Mouse (Mus musculus) liver, embryonic 11.5 days (tissue): ENCODE measurements around the gene Cdk10. TPM values are rescaled to one million over a fixed set of nuclear protein-coding genes. Genes with fewer than 3 reads are reported as not detected.
"Not testable (repeated sequence)": the region's sequence is repeated elsewhere in the genome, so short reads cannot be mapped to it uniquely, and the experiment has no call there.

Experiments
- ATAC-seq: fragments of 200-750 bp; cut with Nextera tagmentation; replicated peaks from 2 replicates; pipeline ENCODE4 v1.8.0; 2017; ENCODE audit warnings: moderate number of reproducible peaks, mild to moderate bottlenecking, moderate TSS enrichment, moderate library complexity; ENCODE audit not compliant: low FRiP score
- DNase-seq: peaks from one replicate; pipeline ENCODE4 v3.0.0-alpha.2; 2017; ENCODE audit warnings: low spot score
- H3K27ac ChIP-seq: fragments of 300-500 bp; sonication (generic); 2 replicates; pipeline ENCODE4 v1.5.1; 2014; ENCODE audit warnings: mild to moderate bottlenecking, low read depth, low read length, control low read depth
- H3K27me3 ChIP-seq: fragments of 300-500 bp; sonication (generic); replicated peaks from 2 replicates; pipeline ENCODE4 v1.6.1; 2014; ENCODE audit warnings: low read length, mixed read lengths; ENCODE audit not compliant: control insufficient read depth, insufficient read depth
- H3K36me3 ChIP-seq: fragments of 300-500 bp; sonication (generic); 2 replicates; pipeline ENCODE4 v1.6.1; 2014; ENCODE audit warnings: mild to moderate bottlenecking, low read length, moderate library complexity, mixed read lengths; ENCODE audit not compliant: control insufficient read depth, insufficient read depth
- H3K4me1 ChIP-seq: fragments of 300-500 bp; sonication (generic); replicated peaks from 2 replicates; pipeline ENCODE4 v1.6.1; 2014; ENCODE audit warnings: low read length, mixed read lengths; ENCODE audit not compliant: control insufficient read depth, insufficient read depth
- H3K4me2 ChIP-seq: fragments of 300-500 bp; sonication (generic); 2 replicates; pipeline ENCODE4 v1.6.1; 2014; ENCODE audit warnings: mild to moderate bottlenecking, control low read depth, moderate library complexity
- H3K4me3 ChIP-seq: fragments of 300-500 bp; sonication (generic); 2 replicates; pipeline ENCODE4 v1.5.1; 2014; ENCODE audit warnings: low read depth, low read length, control low read depth
- H3K9ac ChIP-seq: fragments of 300-500 bp; sonication (generic); 2 replicates; pipeline ENCODE4 v1.6.1; 2014; ENCODE audit warnings: low read depth, low read length, control low read depth
- H3K9me3 ChIP-seq: fragments of 300-500 bp; sonication (generic); 2 replicates; pipeline ENCODE4 v1.6.1; 2016; ENCODE audit warnings: low read length, inconsistent platforms, mixed read lengths; ENCODE audit not compliant: control insufficient read depth
- WGBS: fragments of 180-500 bp; shearing (Covaris S2); extraction: QIAGEN DNeasy Blood & Tissue Kit; methylation state at CpG from one replicate; pipeline ENCODE4 v1.1.7; 2014; 5-methylcytosine and 5-hydroxymethylcytosine counted together
- polyA plus RNA-seq: library from polyadenylated mRNA; unstranded; fragments of >200 nt; fragmentation: Nextera tagmentation; extraction: Ambion mirVana; gene quantifications from 2 replicates; pipeline ENCODE4 v1.2.1, GENCODE M21; 2014

Cdk10 gene
- polyA plus RNA-seq, 1 experiment from 2014 or later, result 22.8 TPM

- no peaks in the 10 kb centered on the region for H3K36me3 ChIP-seq
- H3K4me1 ChIP-seq, result peaks cover 12% of the 10 kb centered on the region
- H3K9ac ChIP-seq, result no peak overlapping the region
- H3K27me3 ChIP-seq, result no peaks in the 10 kb centered on the region
- ATAC-seq (no peak), DNase-seq (no peak)
- no peak overlapping the region for H3K27ac ChIP-seq
- H3K9me3 ChIP-seq, result no peaks in the 10 kb centered on the region
- H3K4me3 ChIP-seq, result no peak overlapping the region
- WGBS, result 67% methylated on average over 1 of the region's 1 CpGs
- H3K4me2 ChIP-seq, result no peak overlapping the region
These were observed 3.7 kb upstream of the Cdk10 start for GRCm38 (mm10) chr8:123220917-123221316.

GRCm38 (mm10) chr8:123228416-123228815 lies 3.8 kb downstream of the Cdk10 start:
- H3K4me1 ChIP-seq, result peaks cover 12% of the 10 kb centered on the region
- H3K27me3 ChIP-seq, result no peaks in the 10 kb centered on the region
- H3K4me2 ChIP-seq, result no peak overlapping the region
- DNase-seq (no peak), ATAC-seq (no peak)
- H3K9me3 ChIP-seq, result no peaks in the 10 kb centered on the region
- H3K9ac ChIP-seq, result no peak overlapping the region
- no peak overlapping the region for H3K4me3 ChIP-seq
- H3K36me3 ChIP-seq, result no peaks in the 10 kb centered on the region
- WGBS, result 100% methylated on average over 1 of the region's 1 CpGs
- H3K27ac ChIP-seq, result no peak overlapping the region

- H3K4me2 ChIP-seq, DNase-seq, H3K4me3 ChIP-seq, H3K9ac ChIP-seq, H3K27ac ChIP-seq, H3K9me3 ChIP-seq, H3K36me3 ChIP-seq, ATAC-seq: not testable (repeated sequence)
- peaks cover 11% of the 10 kb centered on the region for H3K4me1 ChIP-seq
- WGBS, result 88% methylated on average over 11 of the region's 11 CpGs
- H3K27me3 ChIP-seq, result peaks cover 14% of the 10 kb centered on the region
These were observed 5.7 kb downstream of the Cdk10 start for GRCm38 (mm10) chr8:123230326-123230725.

GRCm38 (mm10) chr8:123231742-123232141 lies 7.1 kb downstream of the Cdk10 start:
- Histone ChIP-seq H3K4me1 (peaks cover 10% of the 10 kb centered on the region), H3K27me3 (peaks cover 16% of the 10 kb centered on the region), H3K4me2 (no peak overlapping the region), H3K4me3 (no peak overlapping the region), H3K27ac (no peak overlapping the region), H3K36me3 (no peaks in the 10 kb centered on the region), H3K9me3 (no peaks in the 10 kb centered on the region), H3K9ac (no peak overlapping the region; the same call in 1 of the 2 replicates)
- no peak for ATAC-seq
- no peak for DNase-seq
- 66% methylated on average over 5 of the region's 5 CpGs for WGBS

- WGBS, result 37% methylated on average over 7 of the region's 7 CpGs
- Histone ChIP-seq H3K4me3 (no peak overlapping the region), H3K27ac (no peak overlapping the region), H3K9me3 (no peaks in the 10 kb centered on the region), H3K27me3 (peaks cover 16% of the 10 kb centered on the region), H3K4me2 (no peak overlapping the region), H3K36me3 (no peaks in the 10 kb centered on the region), H3K9ac (no peak overlapping the region), H3K4me1 (peaks cover 10% of the 10 kb centered on the region)
- DNase-seq (no peak), ATAC-seq (no peak)
These were observed 7.9 kb downstream of the Cdk10 start for GRCm38 (mm10) chr8:123232553-123232952.

GRCm38 (mm10) chr8:123233300-123233699 lies 8.7 kb downstream of the Cdk10 start:
- WGBS, result 60% methylated on average over 13 of the region's 13 CpGs
- H3K4me2 ChIP-seq, result no peak overlapping the region
- H3K9me3 ChIP-seq, result no peaks in the 10 kb centered on the region
- ATAC-seq (no peak), DNase-seq (no peak)
- H3K9ac ChIP-seq, result no peak overlapping the region
- H3K4me3 ChIP-seq, result no peak overlapping the region
- H3K27me3 ChIP-seq, result peaks cover 16% of the 10 kb centered on the region
- no peak overlapping the region for H3K27ac ChIP-seq
- H3K4me1 ChIP-seq, result peaks cover 10% of the 10 kb centered on the region
- no peaks in the 10 kb centered on the region for H3K36me3 ChIP-seq

- peaks cover 10% of the 10 kb centered on the region for H3K4me1 ChIP-seq
- H3K9me3 ChIP-seq, result no peaks in the 10 kb centered on the region
- no peak overlapping the region for H3K4me2 ChIP-seq
- no peak for ATAC-seq
- H3K36me3 ChIP-seq, result no peaks in the 10 kb centered on the region
- no peak overlapping the region for H3K27ac ChIP-seq
- H3K9ac ChIP-seq, result no peak overlapping the region
- WGBS, result 72% methylated on average over 11 of the region's 11 CpGs
- H3K27me3 ChIP-seq, result peaks cover 16% of the 10 kb centered on the region
- no peak for DNase-seq
- no peak overlapping the region for H3K4me3 ChIP-seq
These were observed 9.1 kb downstream of the Cdk10 start for GRCm38 (mm10) chr8:123233760-123234159.

GRCm38 (mm10) chr8:123234918-123235519 lies 10.4 kb downstream of the Cdk10 start:
- Histone ChIP-seq H3K9ac (peak overlapping the region; percentile 62; the same call in 1 of the 2 replicates), H3K4me2 (peak overlapping the region; percentile 99), H3K27me3 (peaks cover 16% of the 10 kb centered on the region), H3K4me1 (peaks cover 10% of the 10 kb centered on the region), H3K27ac (no peak overlapping the region), H3K4me3 (peak overlapping the region; percentile 60), H3K9me3 (no peaks in the 10 kb centered on the region), H3K36me3 (no peaks in the 10 kb centered on the region)
- 38% methylated on average over 13 of the region's 13 CpGs for WGBS
- DNase-seq, result no peak
- ATAC-seq, result no peak
